Mouse (Mus musculus): ENCODE results near the gene Atp2a2. TPM values are rescaled to one million over a fixed set of nuclear protein-coding genes. Genes with fewer than 3 reads are reported as not detected.

Atp2a2 gene
- polyA plus RNA-seq, 1 experiment from 2014 or later = 11.3 TPM

GRCm38 (mm10) chr5:122514127-122514521 lies 12.1 kb upstream of the Atp2a2 start:
- Histone ChIP-seq H3K4me1 (ENCODE audit: control insufficient read depth, low read depth, low read length) (no peaks in the 10 kb centered on the region; the same call in 1 of the 2 replicates), H3K4me3 (ENCODE audit: low read depth, low read length) (no peak overlapping the region), H3K27me3 (ENCODE audit: control insufficient read depth, insufficient read depth, low read depth, low read length) (no peaks in the 10 kb centered on the region), H3K9me3 (replicated peaks; ENCODE audit: control insufficient read depth, low read length) (no peaks in the 10 kb centered on the region), H3K27ac (ENCODE audit: low read length) (no peak overlapping the region), H3K36me3 (ENCODE audit: control insufficient read depth, insufficient read depth) (no peaks in the 10 kb centered on the region), H3K9ac (ENCODE audit: low read depth, low read length) (no peak overlapping the region), H3K4me2 (ENCODE audit: low read depth, low read length) (no peak overlapping the region)
- ATAC-seq (ENCODE audit: low read depth) = no peak
- WGBS (ENCODE audit: insufficient replicate concordance) = 21% methylated on average over 8 of the region's 8 CpGs

DNA sequence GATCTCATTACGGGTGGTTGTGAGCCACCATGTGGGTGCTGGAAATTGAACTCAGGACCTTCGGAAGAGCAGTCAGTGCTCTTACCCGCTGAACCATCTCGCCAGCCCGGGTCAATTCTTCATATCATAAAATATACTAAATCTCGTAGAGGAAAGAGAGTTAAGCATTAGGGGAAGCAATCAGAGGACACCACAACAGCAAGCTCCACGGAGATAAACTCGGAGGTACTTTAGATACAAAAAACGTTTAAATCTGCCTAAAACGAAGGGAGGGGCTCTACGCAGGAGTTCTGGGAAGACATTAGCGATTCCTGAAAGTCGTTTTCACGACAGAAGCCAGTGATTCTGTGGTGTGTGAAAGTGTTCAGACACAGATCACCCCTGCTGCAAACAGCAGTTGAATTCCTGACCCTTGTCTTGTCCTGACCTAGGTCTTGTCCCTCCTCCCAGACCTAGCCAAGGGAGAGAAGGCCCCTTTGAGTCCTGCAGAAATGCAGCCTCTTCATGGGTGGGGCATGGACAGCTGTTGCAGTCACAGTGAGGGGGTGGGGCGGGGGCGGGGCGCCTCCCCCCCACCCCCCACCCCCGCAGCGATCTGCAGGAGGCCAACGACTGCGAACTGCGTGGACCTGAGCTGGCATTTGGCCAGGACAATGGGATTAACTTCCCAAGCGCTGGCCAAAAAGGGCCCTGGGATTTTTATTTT lies 11.5 kb upstream of the Atp2a2 start:
- Histone ChIP-seq H3K9ac (ENCODE audit: low read depth, low read length) (no peak overlapping the region), H3K36me3 (ENCODE audit: control insufficient read depth, insufficient read depth) (no peaks in the 10 kb centered on the region), H3K27me3 (ENCODE audit: control insufficient read depth, insufficient read depth, low read depth, low read length) (no peaks in the 10 kb centered on the region), H3K27ac (ENCODE audit: low read length) (no peak overlapping the region), H3K9me3 (replicated peaks; ENCODE audit: control insufficient read depth, low read length) (no peaks in the 10 kb centered on the region), H3K4me2 (ENCODE audit: low read depth, low read length) (no peak overlapping the region), H3K4me1 (ENCODE audit: control insufficient read depth, low read depth, low read length) (no peaks in the 10 kb centered on the region; the same call in 1 of the 2 replicates), H3K4me3 (ENCODE audit: low read depth, low read length) (no peak overlapping the region)
- 30% methylated on average over 22 of the region's 23 CpGs for WGBS (ENCODE audit: insufficient replicate concordance)
- no peak for ATAC-seq (ENCODE audit: low read depth)

DNA sequence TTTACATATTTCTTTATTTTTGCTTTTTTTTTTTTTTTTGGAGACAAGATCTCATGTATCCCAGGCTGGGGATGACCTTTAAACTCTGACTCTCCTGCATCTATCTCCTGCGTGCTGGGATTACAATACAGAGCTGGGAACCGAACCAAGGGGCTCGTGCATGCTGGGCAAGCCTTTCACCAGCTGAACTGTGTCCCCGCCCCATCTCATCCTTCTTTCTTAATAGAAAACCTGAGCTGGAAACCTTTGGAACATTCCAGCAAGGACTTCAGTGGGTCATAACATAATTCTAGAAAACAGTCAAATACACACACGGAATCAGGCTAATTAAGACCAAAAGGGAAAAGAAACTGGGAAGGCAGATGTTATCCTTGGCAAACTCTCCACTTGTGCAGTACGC lies 10.0 kb upstream of the Atp2a2 start:
- H3K27ac ChIP-seq (ENCODE audit: low read length) = no peak overlapping the region
- ATAC-seq (ENCODE audit: low read depth) = no peak
- 70% methylated on average over 6 of the region's 6 CpGs for WGBS (ENCODE audit: insufficient replicate concordance)

GRCm38 (mm10) chr5:122511405-122511804 lies 9.4 kb upstream of the Atp2a2 start:
- WGBS (ENCODE audit: insufficient replicate concordance) = 36% methylated on average over 9 of the region's 9 CpGs
- Histone ChIP-seq H3K4me2 (ENCODE audit: low read depth, low read length) (no peak overlapping the region), H3K9me3 (replicated peaks; ENCODE audit: control insufficient read depth, low read length) (no peaks in the 10 kb centered on the region), H3K4me3 (ENCODE audit: low read depth, low read length) (no peak overlapping the region), H3K36me3 (ENCODE audit: control insufficient read depth, insufficient read depth) (no peaks in the 10 kb centered on the region), H3K27ac (ENCODE audit: low read length) (no peak overlapping the region), H3K9ac (ENCODE audit: low read depth, low read length) (no peak overlapping the region), H3K4me1 (ENCODE audit: control insufficient read depth, low read depth, low read length) (no peaks in the 10 kb centered on the region; the same call in 1 of the 2 replicates), H3K27me3 (ENCODE audit: control insufficient read depth, insufficient read depth, low read depth, low read length) (no peaks in the 10 kb centered on the region)
- no peak for ATAC-seq (ENCODE audit: low read depth)

More for the DNA sequence above, 10.0 kb upstream of the Atp2a2 start:
- no peaks in the 10 kb centered on the region for H3K9me3 ChIP-seq (replicated peaks; ENCODE audit: control insufficient read depth, low read length)
- no peak overlapping the region for H3K9ac ChIP-seq (ENCODE audit: low read depth, low read length)
- no peaks in the 10 kb centered on the region for H3K36me3 ChIP-seq (ENCODE audit: control insufficient read depth, insufficient read depth)
- H3K27me3 ChIP-seq (ENCODE audit: control insufficient read depth, insufficient read depth, low read depth, low read length) = no peaks in the 10 kb centered on the region
- no peak overlapping the region for H3K4me3 ChIP-seq (ENCODE audit: low read depth, low read length)
- H3K4me2 ChIP-seq (ENCODE audit: low read depth, low read length) = no peak overlapping the region
- no peaks in the 10 kb centered on the region; the same call in 1 of the 2 replicates for H3K4me1 ChIP-seq (ENCODE audit: control insufficient read depth, low read depth, low read length)

DNA sequence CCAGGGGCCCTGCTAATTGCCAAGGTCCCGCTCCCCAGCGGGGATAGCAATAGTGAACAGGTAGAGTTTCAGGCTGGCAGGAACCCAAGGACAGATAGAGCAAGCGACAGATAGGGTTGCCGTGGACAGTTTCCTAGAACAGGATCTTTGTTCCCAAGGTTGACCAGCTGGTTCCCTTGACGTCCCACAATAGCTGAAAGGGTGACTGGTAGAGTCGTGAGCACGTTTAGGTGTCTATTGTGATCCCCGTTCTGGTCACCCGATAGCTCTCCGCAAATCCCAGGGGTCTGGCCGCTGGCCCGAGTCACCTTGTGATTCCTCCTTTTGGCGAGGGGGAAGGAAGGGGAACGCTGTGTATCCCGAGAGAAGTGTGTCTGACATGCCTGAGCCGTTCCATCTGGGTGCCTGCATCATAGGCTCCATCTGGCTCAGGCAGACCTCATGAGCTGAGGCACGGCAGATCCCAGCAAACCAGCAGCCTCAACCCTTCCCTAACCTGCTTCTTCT lies 8.7 kb upstream of the Atp2a2 start:
- H3K27me3 ChIP-seq (ENCODE audit: control insufficient read depth, insufficient read depth, low read depth, low read length) = no peaks in the 10 kb centered on the region
- H3K4me3 ChIP-seq (ENCODE audit: low read depth, low read length) = no peak overlapping the region
- H3K4me2 ChIP-seq (ENCODE audit: low read depth, low read length) = no peak overlapping the region
- ATAC-seq (ENCODE audit: low read depth) = no peak
- H3K36me3 ChIP-seq (ENCODE audit: control insufficient read depth, insufficient read depth) = no peaks in the 10 kb centered on the region
- H3K9ac ChIP-seq (ENCODE audit: low read depth, low read length) = no peak overlapping the region
- WGBS (ENCODE audit: insufficient replicate concordance) = 66% methylated on average over 17 of the region's 17 CpGs
- H3K9me3 ChIP-seq (replicated peaks; ENCODE audit: control insufficient read depth, low read length) = no peaks in the 10 kb centered on the region
- no peaks in the 10 kb centered on the region; the same call in 1 of the 2 replicates for H3K4me1 ChIP-seq (ENCODE audit: control insufficient read depth, low read depth, low read length)
- H3K27ac ChIP-seq (ENCODE audit: low read length) = no peak overlapping the region

DNA sequence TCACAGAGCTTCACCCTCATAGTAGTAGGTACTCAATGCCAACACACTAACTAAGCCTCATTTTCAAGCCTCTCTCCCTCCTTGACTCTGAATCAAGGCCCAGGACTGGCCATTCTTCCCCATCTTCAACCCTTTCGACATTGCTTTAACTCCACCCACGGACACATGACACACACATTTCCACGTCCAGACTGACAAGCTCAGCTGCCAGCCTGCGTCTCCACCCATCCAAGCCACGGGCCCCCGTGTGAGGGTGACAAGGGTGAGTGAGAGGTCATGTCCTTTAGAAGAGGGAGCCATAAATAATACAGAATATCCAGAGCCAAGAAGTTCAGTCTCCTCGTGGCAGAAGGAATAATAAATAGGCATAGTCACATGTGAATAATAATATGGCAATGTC lies 7.6 kb upstream of the Atp2a2 start:
- Histone ChIP-seq H3K36me3 (ENCODE audit: control insufficient read depth, insufficient read depth) (no peaks in the 10 kb centered on the region), H3K4me1 (ENCODE audit: control insufficient read depth, low read depth, low read length) (no peaks in the 10 kb centered on the region; the same call in 1 of the 2 replicates), H3K27me3 (ENCODE audit: control insufficient read depth, insufficient read depth, low read depth, low read length) (no peaks in the 10 kb centered on the region), H3K4me2 (ENCODE audit: low read depth, low read length) (no peak overlapping the region), H3K9ac (ENCODE audit: low read depth, low read length) (no peak overlapping the region), H3K9me3 (replicated peaks; ENCODE audit: control insufficient read depth, low read length) (no peaks in the 10 kb centered on the region), H3K4me3 (ENCODE audit: low read depth, low read length) (no peak overlapping the region), H3K27ac (ENCODE audit: low read length) (no peak overlapping the region)
- 34% methylated on average over 7 of the region's 7 CpGs for WGBS (ENCODE audit: insufficient replicate concordance)
- ATAC-seq (ENCODE audit: low read depth) = no peak

DNA sequence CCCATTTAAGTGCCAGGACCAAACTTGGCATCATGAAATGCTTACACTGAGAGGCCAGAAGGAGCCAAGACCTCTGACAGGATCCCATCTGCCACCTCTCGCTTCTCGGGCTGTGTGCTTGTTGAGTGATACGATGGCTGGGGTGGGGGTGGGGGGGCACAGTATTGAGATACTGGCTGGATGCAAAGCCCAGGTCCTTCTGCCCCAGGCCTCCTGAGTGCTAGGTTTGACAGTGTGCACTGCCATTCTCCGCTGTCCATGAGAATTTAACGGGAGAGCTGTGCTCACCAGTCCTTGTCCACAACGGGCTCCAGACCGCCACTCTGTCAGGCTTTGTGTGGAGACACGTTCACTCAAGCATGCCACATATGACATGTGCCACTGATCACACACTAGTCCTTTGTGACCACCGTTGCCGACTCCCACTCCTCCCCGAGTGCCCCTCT lies 6.9 kb upstream of the Atp2a2 start:
- no peak for ATAC-seq (ENCODE audit: low read depth)
- Histone ChIP-seq H3K9ac (ENCODE audit: low read depth, low read length) (no peak overlapping the region), H3K4me3 (ENCODE audit: low read depth, low read length) (no peak overlapping the region), H3K27ac (ENCODE audit: low read length) (no peak overlapping the region), H3K9me3 (replicated peaks; ENCODE audit: control insufficient read depth, low read length) (no peaks in the 10 kb centered on the region), H3K4me1 (ENCODE audit: control insufficient read depth, low read depth, low read length) (no peaks in the 10 kb centered on the region; the same call in 1 of the 2 replicates), H3K4me2 (ENCODE audit: low read depth, low read length) (no peak overlapping the region), H3K27me3 (ENCODE audit: control insufficient read depth, insufficient read depth, low read depth, low read length) (no peaks in the 10 kb centered on the region; the same call in 1 of the 2 replicates), H3K36me3 (ENCODE audit: control insufficient read depth, insufficient read depth) (no peaks in the 10 kb centered on the region)
- whole genome bisulfite sequencing (ENCODE audit: insufficient replicate concordance) = 81% methylated on average over 11 of the region's 11 CpGs

DNA sequence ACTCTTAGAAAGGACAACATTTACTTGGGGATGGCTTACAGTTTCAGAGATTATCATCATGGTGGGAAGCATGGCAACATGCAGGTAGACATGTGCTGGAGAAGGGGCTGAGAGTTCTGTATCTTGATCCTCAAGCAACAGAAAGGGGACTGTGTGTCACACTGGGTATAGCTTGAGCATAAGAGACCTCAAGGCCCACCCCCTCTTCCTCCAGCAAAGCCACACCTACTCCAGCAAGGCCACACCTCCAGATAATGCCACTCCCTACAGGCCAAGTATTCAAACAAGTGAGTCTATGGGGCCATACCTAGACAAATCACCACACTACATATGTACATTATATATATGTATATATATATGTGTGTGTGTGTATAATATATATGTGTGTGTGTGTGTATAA lies 5.4 kb upstream of the Atp2a2 start:
- H3K27me3 ChIP-seq (ENCODE audit: control insufficient read depth, insufficient read depth, low read depth, low read length) = peaks cover 5% of the 10 kb centered on the region
- no peaks in the 10 kb centered on the region for H3K9me3 ChIP-seq (replicated peaks; ENCODE audit: control insufficient read depth, low read length)
- no peaks in the 10 kb centered on the region for H3K36me3 ChIP-seq (ENCODE audit: control insufficient read depth, insufficient read depth)
- no peak overlapping the region for H3K9ac ChIP-seq (ENCODE audit: low read depth, low read length)
- peaks cover 3% of the 10 kb centered on the region for H3K4me1 ChIP-seq (ENCODE audit: control insufficient read depth, low read depth, low read length)
- no peak for ATAC-seq (ENCODE audit: low read depth)
- H3K27ac ChIP-seq (ENCODE audit: low read length) = no peak overlapping the region
- no peak overlapping the region for H3K4me2 ChIP-seq (ENCODE audit: low read depth, low read length)
- H3K4me3 ChIP-seq (ENCODE audit: low read depth, low read length) = no peak overlapping the region

- Histone ChIP-seq H3K4me2 (ENCODE audit: low read depth, low read length) (no peak overlapping the region), H3K4me3 (ENCODE audit: low read depth, low read length) (no peak overlapping the region), H3K4me1 (ENCODE audit: control insufficient read depth, low read depth, low read length) (peaks cover 3% of the 10 kb centered on the region), H3K9me3 (replicated peaks; ENCODE audit: control insufficient read depth, low read length) (no peaks in the 10 kb centered on the region), H3K27me3 (ENCODE audit: control insufficient read depth, insufficient read depth, low read depth, low read length) (peaks cover 5% of the 10 kb centered on the region), H3K9ac (ENCODE audit: low read depth, low read length) (no peak overlapping the region), H3K27ac (ENCODE audit: low read length) (no peak overlapping the region), H3K36me3 (ENCODE audit: control insufficient read depth, insufficient read depth) (no peaks in the 10 kb centered on the region)
- ATAC-seq (ENCODE audit: low read depth) = no peak
- 65% methylated on average over 3 of the region's 3 CpGs for WGBS (ENCODE audit: insufficient replicate concordance)
Observed at GRCm38 (mm10) chr5:122506462-122506861, 4.4 kb upstream of the Atp2a2 start.

Data from liver, embryonic 16.5 days (tissue).